Mouse (Mus musculus) MEL (cell line): ENCODE measurements around the gene Plaur. TPM values are rescaled to one million over a fixed set of nuclear protein-coding genes. Genes with fewer than 3 reads are reported as not detected.

ENCODE experiments used
- DNase-seq: peaks from one replicate; pipeline ENCODE4 v3.0.0; 2011; ENCODE audit warnings: low read depth, low spot score
- H3K27ac ChIP-seq: 2 replicates; pipeline ENCODE4 v1.5.1; 2012; ENCODE audit warnings: low read depth, mild to moderate bottlenecking, control low read depth, low read length, moderate library complexity; ENCODE audit not compliant: control insufficient read depth
- H3K27me3 ChIP-seq, 2 experiments: fragments of 150-350 bp in 1 of 2; sonication (generic) in 1 of 2; 2 replicates each; pipeline ENCODE4 v1.6.1; 2012; ENCODE audit warnings: low read length in 2 of 2, mild to moderate bottlenecking in 2 of 2, improper control_type of control experiment in 1 of 2, moderate library complexity in 1 of 2; ENCODE audit not compliant: insufficient read depth in 2 of 2, control insufficient read depth in 1 of 2
- H3K36me3 ChIP-seq, 2 experiments: 2 replicates each; pipeline ENCODE4 v1.6.1; 2012 to 2014; ENCODE audit warnings: low read length in 2 of 2, improper control_type of control experiment in 1 of 2, inconsistent platforms in 1 of 2, mild to moderate bottlenecking in 1 of 2; ENCODE audit not compliant: insufficient read depth in 2 of 2, control insufficient read depth in 1 of 2
- H3K4me1 ChIP-seq, 2 experiments: fragments of 150-350 bp in 1 of 2; sonication (generic) in 1 of 2; 2 replicates each; pipeline ENCODE4 v1.6.1; 2012; ENCODE audit warnings: low read length in 2 of 2, improper control_type of control experiment in 1 of 2, mild to moderate bottlenecking in 1 of 2; ENCODE audit not compliant: insufficient read depth in 2 of 2, control insufficient read depth in 1 of 2
- H3K4me3 ChIP-seq, 2 experiments: fragments of 150-350 bp in 1 of 2; sonication (generic) in 1 of 2; 2 replicates each; pipeline ENCODE4 v1.5.1; 2012; ENCODE audit warnings: low read depth in 2 of 2, low read length in 2 of 2, mild to moderate bottlenecking in 2 of 2, moderate library complexity in 2 of 2, control low read depth in 1 of 2, improper control_type of control experiment in 1 of 2; ENCODE audit not compliant: control insufficient read depth in 1 of 2, insufficient read depth in 1 of 2
- H3K79me2 ChIP-seq: 2 replicates; pipeline ENCODE4 v1.6.1; 2012; ENCODE audit warnings: mild to moderate bottlenecking, low read length, moderate library complexity; ENCODE audit not compliant: control insufficient read depth, poor library complexity, insufficient read depth
- H3K9ac ChIP-seq: 2 replicates; pipeline ENCODE4 v1.6.1; 2012; ENCODE audit warnings: low read depth, mild to moderate bottlenecking, control low read depth, low read length, moderate library complexity; ENCODE audit not compliant: control insufficient read depth, poor library complexity, severe bottlenecking
- H3K9me3 ChIP-seq: fragments of 150-350 bp; sonication (generic); replicated peaks from 2 replicates; pipeline ENCODE4 v1.6.1; 2012; ENCODE audit warnings: mild to moderate bottlenecking, low read length, improper control_type of control experiment, moderate library complexity; ENCODE audit not compliant: insufficient read depth
- BHLHE40 ChIP-seq: IDR thresholded peaks from 2 replicates; pipeline ENCODE4 v1.6.1; 2012; ENCODE audit warnings: low read depth, mild to moderate bottlenecking, inconsistent platforms, low read length, improper control_type of control experiment, borderline replicate concordance
- CTCF ChIP-seq, 3 experiments: IDR thresholded peaks in 2 of 3; conservative IDR thresholded peaks in 1 of 3; 2 replicates each; pipeline ENCODE4 v1.5.1; 2011 to 2012; ENCODE audit warnings: low read length in 3 of 3, low read depth in 2 of 3, mild to moderate bottlenecking in 2 of 3, improper control_type of control experiment in 1 of 3, inconsistent platforms in 1 of 3, mixed read lengths in 1 of 3, moderate library complexity in 1 of 3; ENCODE audit not compliant: control insufficient read depth in 1 of 3, insufficient read depth in 1 of 3, poor library complexity in 1 of 3, severe bottlenecking in 1 of 3
- E2F4 ChIP-seq: IDR thresholded peaks from 2 replicates; pipeline ENCODE4 v1.6.1; 2011; ENCODE audit warnings: low read depth, low read length, improper control_type of control experiment, borderline replicate concordance
- ELF1 ChIP-seq: IDR thresholded peaks from 2 replicates; pipeline ENCODE4 v1.6.1; 2014; ENCODE audit warnings: low read depth, mild to moderate bottlenecking, inconsistent platforms, low read length, improper control_type of control experiment, moderate library complexity
- EP300 ChIP-seq, 2 experiments: IDR thresholded peaks; 2 replicates each; pipeline ENCODE4 v1.6.1; 2011; ENCODE audit warnings: improper control_type of control experiment in 2 of 2, low read length in 2 of 2, low read depth in 1 of 2, mild to moderate bottlenecking in 1 of 2
- ETS1 ChIP-seq: IDR thresholded peaks from 2 replicates; pipeline ENCODE4 v1.6.1; 2012; ENCODE audit warnings: low read depth, mild to moderate bottlenecking, inconsistent platforms, low read length, improper control_type of control experiment, moderate library complexity
- GATA1 ChIP-seq: IDR thresholded peaks from 2 replicates; pipeline ENCODE4 v1.6.1; 2011; ENCODE audit warnings: low read depth, low read length, improper control_type of control experiment
- KAT2A ChIP-seq: conservative IDR thresholded peaks from 2 replicates; pipeline ENCODE4 v1.6.1; 2012; ENCODE audit warnings: low read depth, low read length, improper control_type of control experiment, inconsistent platforms
- MAFK ChIP-seq: IDR thresholded peaks from 2 replicates; pipeline ENCODE4 v1.6.1; 2011; ENCODE audit warnings: low read depth, mild to moderate bottlenecking, low read length, improper control_type of control experiment, borderline replicate concordance
- UBTF ChIP-seq: IDR thresholded peaks from 2 replicates; pipeline ENCODE4 v1.6.1; 2012; ENCODE audit warnings: low read depth, mild to moderate bottlenecking, inconsistent platforms, low read length, improper control_type of control experiment, moderate library complexity, borderline replicate concordance; ENCODE audit not compliant: insufficient read depth
- ZNF384 ChIP-seq: IDR thresholded peaks from 2 replicates; pipeline ENCODE4 v1.6.1; 2012; ENCODE audit warnings: low read depth, mild to moderate bottlenecking, inconsistent platforms, low read length, improper control_type of control experiment
- polyA plus RNA-seq, 2 experiments: library from polyadenylated mRNA; stranded (reverse) in 1 of 2; unstranded in 1 of 2; fragments of >175 nt in 1 of 2; fragments of >200 nt in 1 of 2; gene quantifications; 2 replicates each; pipeline versions ENCODE4 v1.2.1 to v1.2.4; 2012; ENCODE audit warnings: low replicate concordance in 2 of 2, low read depth in 1 of 2; ENCODE audit not compliant: insufficient read length in 2 of 2, insufficient read depth in 1 of 2, missing spikeins in 1 of 2
- total RNA-seq: library from RNA; depleted of rRNA; stranded (reverse); fragments of 300-350 nt; gene quantifications from 2 replicates; pipeline ENCODE4 v1.2.3, GENCODE M21; 2012

The Plaur gene
- total and polyA plus RNA-seq, 3 experiments, result 8.6 to 9.7 TPM; not detected in 1

DNA sequence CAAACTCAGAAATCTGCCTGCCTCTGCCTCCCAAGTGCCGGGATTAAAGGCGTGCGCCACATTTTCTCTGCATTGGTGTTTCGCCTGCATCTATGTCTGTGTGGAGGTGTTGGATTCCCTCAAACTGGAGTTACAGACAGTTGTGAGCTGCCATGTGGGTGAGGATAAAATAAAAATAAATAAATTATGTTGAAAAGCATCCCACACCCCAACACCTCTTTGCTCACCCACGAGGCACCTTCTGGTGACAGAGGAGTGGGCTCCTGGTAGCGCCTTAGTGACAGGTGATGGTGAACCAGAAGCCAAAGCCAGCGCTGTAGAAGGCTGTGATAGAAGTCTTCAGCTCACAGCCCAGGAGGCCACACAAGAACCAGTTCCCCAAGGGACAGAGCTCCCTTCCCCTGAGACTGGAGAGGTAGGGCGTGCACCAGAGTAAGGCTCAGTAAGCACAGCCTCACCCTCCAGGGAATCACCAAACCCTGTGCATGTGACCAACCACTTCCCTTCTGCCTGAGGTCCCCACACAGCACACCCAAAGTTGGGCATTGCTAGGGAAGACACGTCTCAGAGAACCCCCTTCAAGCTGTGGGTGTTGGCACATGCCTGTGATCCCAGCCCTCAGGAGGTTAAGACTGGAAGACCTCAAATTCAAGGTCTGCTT lies 16.9 kb upstream of the Plaur start:
- Histone ChIP-seq H3K9ac (no peak overlapping the region), H3K36me3 (no peaks in the 10 kb centered on the region; a peak in 1 of 4 replicates), H3K4me3 (no peak overlapping the region), H3K27ac (no peak overlapping the region), H3K9me3 (no peaks in the 10 kb centered on the region), H3K79me2 (no peaks in the 10 kb centered on the region), H3K27me3 (no peaks in the 10 kb centered on the region), H3K4me1 (peaks cover 0 to 3% of the 10 kb centered on the region in 2 experiments; a peak in 2 of 4 replicates)
- TF ChIP-seq MAFK, result no peak
- TF ChIP-seq UBTF, result no peak
- no peak for TF ChIP-seq EP300 (IDR thresholded peaks at IDR 0.05; ENCODE audit: low read depth in 1 of 2, low read length in 2 of 2)
- TF ChIP-seq E2F4, result no peak
- TF ChIP-seq KAT2A, result no peak
- no peak for TF ChIP-seq ZNF384
- no peak for TF ChIP-seq ETS1
- no peak for DNase-seq

DNA sequence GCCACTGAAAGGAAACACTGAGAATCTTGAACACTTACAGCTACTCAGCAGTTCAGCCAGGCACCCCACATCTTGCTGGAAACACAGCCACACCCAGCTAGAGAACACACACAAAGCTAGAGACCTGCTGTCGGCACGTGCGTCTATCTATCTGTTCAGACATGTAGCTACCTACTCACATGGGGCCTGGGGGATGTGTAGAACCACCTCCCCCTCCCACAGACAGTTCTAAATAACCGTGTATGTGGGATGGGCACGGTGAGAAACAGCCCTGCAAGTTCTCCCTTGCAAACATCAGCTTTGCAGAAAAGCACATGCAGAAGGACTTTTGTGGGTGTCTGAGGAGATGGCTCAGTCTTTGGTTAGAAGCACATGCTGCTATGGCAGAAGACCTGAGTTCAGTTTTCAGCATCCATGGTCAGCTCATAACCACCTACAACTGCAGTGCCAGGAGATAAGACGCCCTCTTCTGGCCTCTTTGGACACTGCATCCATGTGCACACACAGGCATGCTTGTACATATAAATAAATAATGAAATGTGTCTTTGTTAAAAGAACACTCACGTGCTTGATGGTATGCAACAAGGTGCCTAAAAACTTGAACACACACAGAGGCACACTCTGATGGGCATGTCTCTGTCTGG lies 15.5 kb upstream of the Plaur start:
- TF ChIP-seq CTCF (IDR thresholded peaks at IDR 0.05 in 2 of 3, conservative IDR thresholded peaks at IDR 0.05 in 1 of 3; ENCODE audit: control insufficient read depth in 1 of 3, insufficient read depth in 1 of 3, low read depth in 2 of 3, low read length in 3 of 3, poor library complexity in 1 of 3, severe bottlenecking in 1 of 3), result peak; percentile 34 to 57 (median 37)
- TF ChIP-seq BHLHE40, result no peak
- Histone ChIP-seq H3K79me2 (no peaks in the 10 kb centered on the region), H3K9me3 (no peaks in the 10 kb centered on the region), H3K9ac (no peak overlapping the region), H3K4me1 (peaks cover 0 to 5% of the 10 kb centered on the region in 2 experiments; a peak in 1 of 4 replicates), H3K4me3 (no peak overlapping the region), H3K27me3 (peaks cover 0 to under 1% of the 10 kb centered on the region in 2 experiments; a peak in 2 of 4 replicates), H3K27ac (no peak overlapping the region), H3K36me3 (no peaks in the 10 kb centered on the region)
- no peak for DNase-seq

- H3K4me3 ChIP-seq, result no peak overlapping the region
- no peaks in the 10 kb centered on the region for H3K36me3 ChIP-seq
- peak; percentile 56 for DNase-seq
- TF ChIP-seq ELF1 (no peak), KAT2A (no peak), GATA1 (peak; percentile 38)
- TF ChIP-seq, all 39 proteins: peak for 1
- H3K79me2 ChIP-seq, result no peaks in the 10 kb centered on the region
- H3K9me3 ChIP-seq, result no peaks in the 10 kb centered on the region
- peaks cover 0 to 5% of the 10 kb centered on the region in 2 experiments; a peak in 1 of 4 replicates for H3K4me1 ChIP-seq
- H3K27me3 ChIP-seq, result peaks cover 2 to 5% of the 10 kb centered on the region in 2 experiments; a peak in 3 of 4 replicates
- H3K27ac ChIP-seq, result no peak overlapping the region
- no peak overlapping the region for H3K9ac ChIP-seq
Observed at GRCm38 (mm10) chr7:24448782-24449517, 13.3 kb upstream of the Plaur start.
